Mouse (Mus musculus) midbrain, embryonic 15.5 days (tissue): ENCODE measurements around the gene Birc5. TPM values are rescaled to one million over a fixed set of nuclear protein-coding genes. Genes with fewer than 3 reads are reported as not detected.

Experiments used
- ATAC-seq: fragments of 200-750 bp; cut with Nextera tagmentation; replicated peaks from 2 replicates; pipeline ENCODE4 v1.8.0; 2017; ENCODE audit warnings: moderate TSS enrichment
- H3K27ac ChIP-seq: fragments of 300-500 bp; sonication (generic); 2 replicates; pipeline ENCODE4 v1.5.1; 2015; ENCODE audit warnings: mild to moderate bottlenecking, inconsistent platforms
- H3K27me3 ChIP-seq: fragments of 300-500 bp; sonication (generic); replicated peaks from 2 replicates; pipeline ENCODE4 v1.6.1; 2015; ENCODE audit warnings: inconsistent platforms
- H3K36me3 ChIP-seq: fragments of 300-500 bp; sonication (generic); replicated peaks from 2 replicates; pipeline ENCODE4 v1.6.1; 2015; ENCODE audit warnings: inconsistent platforms
- H3K4me1 ChIP-seq: fragments of 300-500 bp; sonication (generic); 2 replicates; pipeline ENCODE4 v1.6.1; 2015; ENCODE audit warnings: inconsistent platforms
- H3K4me2 ChIP-seq: fragments of 300-500 bp; sonication (generic); 2 replicates; pipeline ENCODE4 v1.6.1; 2015; ENCODE audit warnings: inconsistent platforms, mild to moderate bottlenecking, moderate library complexity
- H3K4me3 ChIP-seq: fragments of 300-500 bp; sonication (generic); 2 replicates; pipeline ENCODE4 v1.5.1; 2015; ENCODE audit warnings: mild to moderate bottlenecking, inconsistent platforms
- H3K9ac ChIP-seq: fragments of 300-500 bp; sonication (generic); 2 replicates; pipeline ENCODE4 v1.6.1; 2015; ENCODE audit warnings: mild to moderate bottlenecking, inconsistent platforms
- H3K9me3 ChIP-seq: fragments of 300-500 bp; sonication (generic); 2 replicates; pipeline ENCODE4 v1.6.1; 2016; ENCODE audit warnings: inconsistent platforms
- WGBS: fragments of 180-500 bp; shearing (Covaris S2); methylation state at CpG from one replicate; pipeline ENCODE4 v1.1.7; 2015; ENCODE audit warnings: mixed read lengths; 5-methylcytosine and 5-hydroxymethylcytosine counted together
- polyA plus RNA-seq: library from polyadenylated mRNA; unstranded; fragments of >200 nt; fragmentation: Nextera tagmentation; extraction: Ambion mirVana; gene quantifications from 2 replicates; pipeline ENCODE4 v1.2.1, GENCODE M21; 2015

The Birc5 gene
- polyA plus RNA-seq, 1 experiment from 2014 or later, result 29.4 TPM

DNA sequence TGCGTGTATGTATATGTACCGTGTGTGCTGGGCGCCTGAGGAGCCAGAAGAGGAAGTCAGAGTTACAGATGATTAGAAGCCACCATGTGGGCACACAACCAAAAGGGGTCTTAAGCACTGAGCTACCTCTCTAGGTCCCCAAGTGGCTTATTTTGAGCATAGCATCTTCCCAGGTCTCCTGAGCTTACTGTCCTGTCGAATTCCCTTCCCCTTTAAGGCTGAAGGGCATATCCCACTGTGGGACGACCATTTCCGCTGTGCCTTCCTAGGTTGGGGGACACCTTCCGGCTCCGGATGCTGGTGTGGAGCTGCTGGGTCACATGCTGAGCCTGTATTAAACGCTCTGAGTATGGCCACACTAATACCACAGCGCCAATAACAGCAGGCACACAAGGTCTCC is 45.6 kb downstream of the Birc5 start:
- no peak for ATAC-seq
- H3K9ac ChIP-seq, result no peak overlapping the region
- WGBS, result 64% methylated on average over 10 of the region's 10 CpGs

DNA sequence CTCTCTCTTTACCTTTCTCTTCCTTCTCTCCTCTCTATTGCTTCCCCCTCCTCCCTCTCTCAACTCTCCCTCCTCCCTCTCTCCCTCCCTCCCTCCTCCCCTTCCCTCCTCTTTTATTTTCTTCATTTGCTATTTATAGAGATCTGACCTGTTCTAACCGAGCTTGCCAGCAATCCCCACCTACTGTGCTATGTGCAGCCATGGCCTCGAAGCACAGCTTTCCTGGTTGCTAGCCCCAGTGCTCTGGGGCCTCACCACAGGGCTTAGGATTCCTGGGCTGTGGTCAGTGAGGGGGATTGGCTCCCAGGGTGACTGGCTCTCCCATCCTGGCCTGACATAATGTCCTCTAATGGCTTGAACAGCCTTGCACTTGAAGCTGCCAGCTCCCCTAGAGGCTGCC is 47.5 kb downstream of the Birc5 start:
- no peaks in the 10 kb centered on the region for H3K9me3 ChIP-seq

More for the DNA sequence above, 45.6 kb downstream of the Birc5 start:
- H3K36me3 ChIP-seq, result no peaks in the 10 kb centered on the region
- H3K9me3 ChIP-seq, result no peaks in the 10 kb centered on the region
- H3K27ac ChIP-seq, result no peak overlapping the region
- no peaks in the 10 kb centered on the region; the same call in 1 of the 2 replicates for H3K27me3 ChIP-seq
- H3K4me2 ChIP-seq, result no peak overlapping the region
- H3K4me3 ChIP-seq, result no peak overlapping the region
- peaks cover 17% of the 10 kb centered on the region for H3K4me1 ChIP-seq

DNA sequence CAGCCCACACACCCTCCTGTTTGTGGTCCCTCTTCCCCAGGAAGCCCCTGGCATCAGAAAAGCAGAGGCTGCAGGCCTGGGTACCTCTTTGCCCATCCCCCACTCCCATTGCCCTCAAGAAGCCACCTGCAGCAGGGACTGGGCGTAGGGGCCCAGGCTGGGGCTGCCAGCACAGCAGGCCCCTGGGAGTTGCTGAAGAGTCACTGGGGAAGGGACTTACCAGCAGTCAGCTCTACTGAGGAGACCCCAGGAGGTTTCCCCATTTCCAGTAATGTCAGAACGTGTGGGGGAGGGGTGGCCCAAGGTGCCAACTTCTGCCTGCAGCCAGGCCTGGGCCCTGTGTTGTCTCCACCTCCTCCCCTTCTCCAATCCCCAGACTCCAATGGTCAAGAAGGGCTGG is 53.2 kb downstream of the Birc5 start:
- no peak overlapping the region for H3K27ac ChIP-seq
- H3K9ac ChIP-seq, result no peak overlapping the region
- H3K4me3 ChIP-seq, result no peak overlapping the region
- ATAC-seq, result no peak
- H3K4me1 ChIP-seq, result no peaks in the 10 kb centered on the region
- no peaks in the 10 kb centered on the region for H3K27me3 ChIP-seq
- no peak overlapping the region for H3K4me2 ChIP-seq
- H3K36me3 ChIP-seq, result no peaks in the 10 kb centered on the region
- WGBS, result 59% methylated on average over 2 of the region's 2 CpGs
- H3K9me3 ChIP-seq, result no peaks in the 10 kb centered on the region

More for the DNA sequence above, 47.5 kb downstream of the Birc5 start:
- no peaks in the 10 kb centered on the region for H3K36me3 ChIP-seq
- no peaks in the 10 kb centered on the region; the same call in 1 of the 2 replicates for H3K27me3 ChIP-seq
- WGBS, result 22% methylated on average over 2 of the region's 2 CpGs
- H3K4me2 ChIP-seq, result no peak overlapping the region
- no peak overlapping the region for H3K9ac ChIP-seq
- ATAC-seq, result no peak
- no peaks in the 10 kb centered on the region for H3K4me1 ChIP-seq
- no peak overlapping the region for H3K4me3 ChIP-seq
- H3K27ac ChIP-seq, result no peak overlapping the region

DNA sequence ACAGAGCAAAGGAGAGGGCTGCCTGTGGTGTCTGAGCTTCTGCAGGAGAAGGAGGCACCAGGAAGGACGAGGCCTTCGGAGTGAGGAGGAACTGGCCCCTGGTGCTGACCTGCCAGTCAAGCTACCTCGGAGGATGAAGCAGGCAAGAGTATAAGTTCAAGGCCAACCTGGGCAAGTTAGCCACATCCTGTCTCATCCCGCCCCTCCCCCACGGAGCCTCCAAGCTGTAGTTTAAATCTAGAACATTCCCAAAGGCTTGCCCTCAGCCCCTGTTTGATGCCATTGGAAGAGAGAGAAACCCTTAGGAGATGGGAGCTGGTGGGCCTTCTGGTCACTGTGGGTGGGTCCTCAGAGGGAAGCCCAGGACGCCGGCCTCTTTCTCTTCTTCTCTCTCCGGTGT is 55.4 kb downstream of the Birc5 start:
- Histone ChIP-seq H3K9ac (no peak overlapping the region), H3K4me3 (no peak overlapping the region), H3K27ac (no peak overlapping the region), H3K4me2 (no peak overlapping the region), H3K27me3 (no peaks in the 10 kb centered on the region), H3K4me1 (no peaks in the 10 kb centered on the region), H3K9me3 (no peaks in the 10 kb centered on the region), H3K36me3 (no peaks in the 10 kb centered on the region)
- ATAC-seq, result no peak
- WGBS, result 90% methylated on average over 8 of the region's 8 CpGs

Other genes starting within 250 kb of the Birc5 start
- gene Tnrc6c, start 195.0 kb upstream of the Birc5 start, polyA plus RNA-seq, result 32.5 and 35.4 TPM in 2 replicates
- gene Tmc8, start 67.2 kb upstream of the Birc5 start, polyA plus RNA-seq, result 1.00 and 1.5 TPM in 2 replicates
- 4.2 and 5.7 TPM in 2 replicates for gene Tmc6, start 67.1 kb upstream of the Birc5 start, polyA plus RNA-seq
- not detected in 2 replicates for gene 6030468B19Rik, start 51.6 kb upstream of the Birc5 start, polyA plus RNA-seq
- 0.98 and 1.4 TPM in 2 replicates for gene Gm20708, start 39.6 kb upstream of the Birc5 start, polyA plus RNA-seq
- 15.8 and 18.4 TPM in 2 replicates for gene Syngr2, start 39.6 kb upstream of the Birc5 start, polyA plus RNA-seq
- 4.9 and 5.4 TPM in 2 replicates for gene Afmid, start 23.3 kb upstream of the Birc5 start, polyA plus RNA-seq
- 15.3 and 19.7 TPM in 2 replicates for gene Tk1, start 23.2 kb upstream of the Birc5 start, polyA plus RNA-seq
- gene Tmem235, start 11.5 kb downstream of the Birc5 start, polyA plus RNA-seq, result not detected in 2 replicates
- gene Tha1, start 24.2 kb downstream of the Birc5 start, polyA plus RNA-seq, result 5.3 and 5.6 TPM in 2 replicates
- 8.7 and 8.9 TPM in 2 replicates for gene Socs3, start 120.8 kb downstream of the Birc5 start, polyA plus RNA-seq
- gene Pgs1, start 137.0 kb downstream of the Birc5 start, polyA plus RNA-seq, result 62.5 and 63.5 TPM in 2 replicates